Mouse (Mus musculus) inflammation-experienced regulatory T-cells, adult 6 months (primary cell): ENCODE results near the gene Mroh7. TPM values are rescaled to one million over a fixed set of nuclear protein-coding genes. Genes with fewer than 3 reads are reported as not detected.

Experiments
- ATAC-seq: one replicate; pipeline ENCODE4 v1.8.0; 2017
- polyA plus RNA-seq, 3 experiments: library from polyadenylated mRNA; unstranded; fragments of 100-300 nt; shearing (Covaris generic); gene quantifications; one replicate each; pipeline ENCODE4 v1.2.1; 2017

Mroh7 gene
- polyA plus RNA-seq, 3 experiments from 2014 or later = not detected

DNA sequence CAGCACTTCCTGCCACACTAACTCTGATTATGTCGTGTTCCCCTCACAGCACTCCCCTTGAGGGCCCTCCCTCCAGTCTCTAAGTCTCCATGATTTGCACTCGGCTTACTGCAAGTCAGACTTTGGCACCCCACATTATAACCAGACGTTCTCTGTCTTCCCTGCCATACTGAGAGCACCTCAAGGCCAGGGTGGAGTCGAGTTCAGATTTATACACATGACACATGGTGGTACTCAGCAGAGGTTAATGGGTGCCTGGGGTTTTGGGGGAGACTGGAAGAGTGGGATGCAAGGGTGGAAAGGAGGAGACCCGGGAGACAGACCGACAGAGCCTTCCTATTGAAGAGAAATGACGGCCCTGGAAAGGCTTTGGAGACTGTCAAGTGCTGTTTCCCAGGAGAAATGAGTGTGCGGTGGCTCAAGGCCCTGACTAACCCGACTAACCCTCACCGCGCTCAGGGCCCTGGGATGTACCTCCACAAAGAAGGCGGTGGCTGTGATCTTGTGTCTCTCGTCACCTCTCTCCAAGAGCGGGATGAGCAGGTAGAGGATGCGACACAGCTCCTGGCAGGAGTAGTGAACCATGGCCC is 36.8 kb downstream of the Mroh7 start:
- ATAC-seq = no peak

DNA sequence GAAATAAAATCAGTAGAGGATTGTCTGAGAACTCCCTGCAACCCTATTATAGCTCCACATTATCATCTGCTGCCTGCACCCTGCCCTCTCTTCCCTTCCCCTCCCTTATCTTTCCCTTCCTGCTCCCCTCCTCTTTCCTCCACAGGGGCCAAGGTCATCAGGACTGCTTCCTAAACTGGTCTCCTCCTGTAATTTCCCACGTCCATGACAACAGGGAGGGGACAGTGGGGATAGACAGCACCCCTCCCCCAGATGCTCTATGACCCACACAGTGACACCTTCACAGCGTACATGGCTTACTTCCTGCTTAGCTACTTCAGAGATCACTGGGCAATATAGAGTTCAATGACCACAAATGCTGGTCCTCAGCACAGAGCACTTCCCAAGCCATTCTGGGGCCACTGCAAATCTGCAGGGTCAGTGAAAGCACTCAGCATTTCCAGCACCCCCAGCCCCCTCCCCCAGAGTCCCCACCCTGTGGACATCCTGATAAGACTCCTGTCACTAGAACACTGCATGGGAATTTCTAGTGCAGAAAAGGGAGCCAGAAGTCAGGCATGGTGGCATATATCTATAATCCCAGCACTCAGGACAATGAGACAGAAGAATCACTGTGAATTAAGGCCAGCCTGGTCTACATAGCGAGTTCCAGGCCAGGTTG is 42.0 kb downstream of the Mroh7 start:
- ATAC-seq = no peak

DNA sequence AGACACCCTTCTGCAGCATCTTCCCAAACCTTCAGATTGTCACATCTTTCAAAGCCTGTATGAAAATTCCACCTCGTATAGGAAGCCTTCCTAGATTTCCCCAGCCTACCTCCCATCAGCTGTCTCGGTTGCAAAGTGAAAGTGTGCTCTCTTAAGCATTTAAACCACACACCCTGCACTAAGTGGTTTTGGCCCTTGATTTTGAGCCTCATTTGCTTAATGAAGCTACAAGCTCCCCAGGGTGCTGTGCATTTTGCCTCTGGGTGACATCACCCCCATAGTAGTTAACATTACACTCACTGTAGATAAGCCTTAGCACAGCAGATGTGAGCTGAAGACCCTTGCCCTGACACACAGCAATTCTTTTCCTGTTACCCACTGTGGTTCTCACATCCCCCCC is 49.8 kb downstream of the Mroh7 start:
- no peak for ATAC-seq

DNA sequence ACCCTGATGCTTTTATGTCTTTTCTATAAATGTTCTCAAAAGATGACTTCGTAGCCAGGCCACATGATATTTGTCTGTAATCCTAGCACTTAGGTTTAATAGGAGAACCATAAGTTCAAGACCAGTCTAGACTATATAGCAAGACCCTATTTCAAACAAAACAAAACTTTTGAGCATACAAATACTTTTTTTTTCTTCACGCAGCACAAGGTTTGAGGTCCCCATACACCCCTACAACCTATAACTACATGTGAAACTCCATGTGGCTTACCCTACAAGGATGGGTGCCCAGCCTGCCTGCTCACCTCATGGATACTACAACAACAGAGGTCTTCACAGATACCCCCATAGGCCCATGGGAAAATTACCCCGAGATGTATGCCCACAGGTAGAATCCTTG is 51.6 kb downstream of the Mroh7 start:
- ATAC-seq = no peak

DNA sequence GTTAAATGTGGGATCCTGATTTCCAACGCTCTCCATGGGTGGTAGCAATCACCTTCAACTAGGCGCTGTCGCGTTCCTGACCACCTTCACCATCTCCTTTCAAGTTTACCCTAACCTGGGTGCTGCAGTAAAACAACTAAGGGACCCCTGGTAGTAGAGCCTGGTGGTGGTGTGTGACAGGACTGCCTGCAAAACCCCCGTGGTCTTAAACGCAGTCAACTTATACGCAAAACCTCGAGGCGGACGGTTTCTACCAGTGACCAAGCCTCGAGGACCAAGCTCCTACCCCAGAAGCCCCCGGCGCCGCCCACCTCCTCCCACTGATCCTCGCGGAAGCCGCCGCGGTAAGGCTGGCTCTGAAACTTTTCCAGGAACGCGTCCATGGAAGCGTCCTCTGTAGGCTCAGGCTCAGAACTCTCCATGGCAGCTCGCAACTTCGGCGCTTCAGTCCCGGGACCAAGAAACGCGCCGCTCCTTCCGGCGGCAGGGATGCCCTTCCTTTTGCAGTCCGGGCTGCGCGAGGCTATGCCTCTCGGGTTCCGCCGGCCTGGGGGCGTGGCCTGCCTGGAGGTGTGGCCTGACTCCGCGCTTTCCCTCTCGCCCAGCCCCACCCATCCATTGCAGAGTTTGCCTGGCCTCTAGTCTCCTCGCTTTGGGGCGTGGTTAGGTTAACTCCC is 52.1 kb downstream of the Mroh7 start, which contains the start of gene Ttc4:
Gene Ttc4, minus strand, starts transcription at position 503 of the 677 bp plus-strand sequence.
- ATAC-seq = peak; percentile 99

DNA sequence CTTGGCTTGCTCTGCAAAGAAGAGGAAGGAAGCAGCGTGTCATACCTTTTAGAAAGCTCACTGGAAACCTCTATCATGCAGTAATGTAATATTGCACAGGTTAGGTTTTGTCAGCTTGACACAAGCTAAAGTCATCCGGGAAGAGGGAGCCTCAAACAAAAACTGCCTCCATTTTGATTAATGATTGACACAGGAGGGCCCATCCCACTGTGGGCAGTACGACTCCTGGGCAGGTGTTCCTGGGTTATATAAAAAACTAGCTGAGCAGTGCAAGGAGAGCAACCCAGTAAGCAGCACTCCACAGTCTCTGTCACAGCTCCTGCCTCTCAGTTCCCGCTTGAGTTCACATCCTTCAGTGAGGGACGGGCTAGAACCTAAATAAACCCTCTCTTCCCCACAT is 54.0 kb downstream of the Mroh7 start:
- no peak for ATAC-seq

DNA sequence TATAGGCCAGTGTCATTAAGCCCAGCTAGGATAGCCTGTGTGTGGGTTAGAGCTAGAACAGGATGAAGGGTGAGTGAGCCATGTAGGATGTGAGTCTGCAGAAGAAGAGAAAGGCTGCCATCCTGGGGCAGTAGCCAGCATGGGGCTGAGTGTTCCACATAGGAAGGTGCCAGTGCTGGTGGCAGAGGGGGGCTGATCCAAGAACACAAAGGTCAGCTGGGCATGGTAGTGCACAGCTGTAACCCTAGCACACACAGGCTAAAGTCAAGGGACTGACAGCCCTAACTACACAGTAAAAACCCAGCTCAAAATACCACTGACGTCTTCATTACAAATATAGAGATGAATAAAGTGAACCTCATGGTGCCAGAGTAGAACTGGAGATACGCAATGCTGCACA is 64.2 kb downstream of the Mroh7 start:
- no peak for ATAC-seq

DNA sequence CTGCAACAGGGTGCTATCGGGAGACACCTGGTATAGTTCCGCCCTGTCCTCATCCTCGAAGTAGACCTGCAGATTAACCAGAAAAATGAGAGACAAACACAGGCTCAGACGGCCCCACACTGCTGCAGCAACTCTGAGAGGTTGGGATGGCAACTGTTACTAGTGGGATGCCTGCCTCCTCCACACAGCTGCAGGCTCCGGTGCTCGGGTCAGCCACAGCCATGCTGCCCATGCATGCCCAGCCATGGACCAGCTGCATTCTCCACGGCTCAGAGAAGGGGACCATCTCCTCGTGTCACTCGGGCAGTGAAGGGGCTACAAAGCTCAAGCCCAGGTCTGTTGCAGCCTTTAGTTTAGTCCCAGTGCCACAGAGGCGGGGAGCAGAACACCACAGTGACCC is 65.1 kb downstream of the Mroh7 start:
- no peak for ATAC-seq

DNA sequence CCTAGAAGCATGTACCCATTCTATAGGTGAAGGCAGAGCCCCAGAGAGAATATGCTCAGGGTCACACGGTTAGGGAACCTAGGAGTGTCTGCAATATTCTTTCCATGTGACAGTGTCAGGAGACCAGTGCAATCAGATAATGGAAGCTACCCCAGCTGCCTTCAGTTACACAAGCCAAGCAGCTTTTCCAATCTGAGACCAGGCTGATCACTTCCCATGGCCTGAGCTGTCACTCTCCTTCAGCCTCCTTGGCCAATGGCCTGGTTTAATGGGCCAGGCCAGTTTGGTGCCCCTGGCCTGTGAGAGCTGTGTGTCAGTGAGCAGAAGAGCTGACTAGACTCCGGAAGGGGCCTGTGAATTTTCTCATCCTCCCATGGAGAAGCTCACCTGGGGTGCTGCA is 65.5 kb downstream of the Mroh7 start:
- ATAC-seq = no peak

DNA sequence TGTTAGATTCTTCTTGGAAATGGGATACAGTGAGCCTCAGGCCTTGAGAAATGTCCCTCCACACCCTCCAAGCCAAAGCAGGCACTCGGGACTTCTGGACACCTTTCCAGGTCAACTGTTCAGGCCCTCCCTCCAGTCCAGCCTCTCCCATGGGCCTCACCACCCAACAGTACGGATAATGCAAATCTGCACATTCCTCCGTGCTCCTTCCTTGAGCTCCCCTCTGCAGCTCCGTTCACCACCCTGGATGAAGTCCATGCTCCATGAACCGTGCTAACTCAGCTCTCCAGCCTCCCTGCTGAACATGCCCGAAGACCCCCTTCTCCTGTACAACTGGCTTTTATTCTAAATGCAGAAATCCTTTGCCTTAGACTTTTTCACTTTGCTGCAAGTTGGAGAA is 66.0 kb downstream of the Mroh7 start:
- ATAC-seq = no peak

DNA sequence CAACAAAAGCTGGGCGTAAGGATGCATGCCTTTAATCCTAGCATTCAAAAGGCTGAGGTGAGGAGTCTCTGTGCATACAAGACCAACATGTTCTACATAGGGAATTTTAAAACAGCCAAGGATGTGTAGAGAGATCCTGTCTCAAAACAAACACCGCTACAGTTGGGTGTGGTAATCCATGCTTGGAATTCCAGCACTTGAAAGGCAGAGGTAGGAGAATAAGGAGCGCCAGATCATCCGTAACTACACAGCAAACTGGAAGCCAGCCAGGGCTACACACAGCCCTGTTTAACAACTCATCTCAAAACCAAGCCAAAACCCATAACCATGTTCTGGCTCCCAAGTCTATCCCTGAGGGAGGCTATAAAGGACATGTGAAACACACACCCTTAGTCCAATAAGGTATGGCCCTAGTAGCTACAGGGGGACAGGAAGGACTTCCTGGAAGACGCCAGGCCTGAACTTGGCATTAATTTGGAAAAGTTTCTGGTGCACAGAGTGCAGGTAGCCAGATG is 66.7 kb downstream of the Mroh7 start:
- no peak for ATAC-seq

DNA sequence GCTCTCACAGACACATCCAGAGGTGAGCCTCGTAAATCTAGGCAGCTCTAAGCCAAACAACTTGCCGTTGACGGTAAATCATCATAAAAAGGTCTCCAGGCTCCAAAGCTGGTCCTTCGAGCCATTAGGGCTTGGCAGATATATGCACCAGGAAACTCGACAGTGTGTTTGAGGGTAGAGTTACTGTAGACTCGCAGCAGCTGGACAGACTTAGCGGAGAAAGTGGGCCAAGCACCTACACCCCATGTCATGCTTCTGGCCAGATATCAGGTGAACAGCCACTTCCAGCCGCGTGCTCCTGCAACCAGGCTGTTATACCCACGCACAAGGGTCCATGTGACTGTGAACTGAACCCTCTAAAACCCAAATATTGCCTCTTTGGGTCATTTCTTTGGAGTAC is 75.0 kb downstream of the Mroh7 start:
- no peak for ATAC-seq

DNA sequence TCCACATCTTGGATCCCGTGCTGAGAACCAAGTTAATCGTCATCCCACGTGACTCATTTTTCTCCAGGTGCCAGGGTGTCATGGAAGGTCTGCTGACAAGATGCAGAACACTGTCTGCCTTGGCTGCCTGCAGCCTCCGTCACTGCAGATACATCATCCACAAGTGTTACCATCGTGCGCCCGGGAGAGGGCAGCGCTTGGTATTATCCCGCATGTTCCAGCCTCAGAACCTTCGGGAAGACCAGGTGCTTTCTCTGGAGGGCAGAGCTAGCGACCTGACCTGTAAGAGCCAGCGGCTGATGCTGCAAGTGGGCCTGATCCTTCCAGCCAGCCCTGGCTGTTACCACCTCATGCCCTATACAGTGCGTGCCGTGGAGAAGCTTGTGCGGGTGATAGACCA is 77.7 kb downstream of the Mroh7 start:
- ATAC-seq = no peak

DNA sequence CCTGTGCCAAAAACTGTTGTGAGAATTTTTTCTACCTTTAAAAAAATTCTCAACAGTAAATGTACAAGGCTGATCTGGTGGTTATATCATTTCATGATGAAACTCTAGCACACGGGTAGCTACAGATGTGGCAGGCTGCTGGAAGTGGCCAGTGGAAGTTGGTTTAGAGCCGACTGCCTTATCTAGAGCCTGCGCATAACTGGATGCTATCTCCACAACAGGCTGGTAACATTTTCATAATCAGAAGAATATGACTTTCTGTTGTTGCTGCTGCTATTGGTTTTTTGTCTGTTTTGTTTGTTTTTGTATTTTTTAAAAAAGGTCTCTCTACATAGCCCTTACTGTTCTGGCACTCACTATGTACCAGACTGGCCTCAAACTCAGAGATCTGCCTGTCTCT is 78.2 kb downstream of the Mroh7 start:
- no peak for ATAC-seq

DNA sequence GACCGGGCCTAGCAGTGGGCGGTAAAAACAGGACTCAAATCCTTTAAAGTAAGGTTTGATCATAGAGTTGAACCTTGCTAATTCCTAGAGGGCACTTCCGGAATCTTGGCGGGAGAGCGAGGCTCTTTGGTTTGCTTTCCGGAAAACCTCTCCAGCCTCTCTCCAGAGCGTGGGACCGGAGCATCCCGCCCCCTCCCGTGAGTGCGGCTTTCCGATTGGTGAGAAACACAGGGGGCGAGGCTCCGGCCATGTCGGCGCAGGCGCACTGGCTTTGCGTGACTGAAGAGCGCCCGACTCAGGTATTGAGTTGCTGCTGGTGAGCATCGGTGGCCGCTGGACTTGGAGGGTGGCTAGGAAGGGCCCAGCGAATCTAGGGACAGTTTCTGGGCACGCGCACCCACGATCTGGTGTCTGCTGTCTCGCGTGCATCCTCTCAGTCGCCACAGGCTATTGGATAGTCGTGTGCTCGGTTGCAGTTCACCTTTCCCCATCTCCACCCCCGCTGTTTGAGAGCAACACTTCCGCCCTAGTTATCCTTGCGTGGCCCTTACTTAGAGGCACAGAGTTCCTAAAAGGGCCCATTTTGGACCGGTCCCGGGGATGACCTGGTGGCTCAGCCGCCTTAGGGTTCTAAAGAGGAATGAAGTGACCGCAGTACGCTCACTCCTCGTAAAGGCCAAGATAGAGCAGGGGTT is 79.7 kb downstream of the Mroh7 start, which contains the start of gene Pars2:
Gene Pars2, plus strand, starts transcription at position 237 of the 695 bp plus-strand sequence.
- peak; percentile 99 for ATAC-seq

DNA sequence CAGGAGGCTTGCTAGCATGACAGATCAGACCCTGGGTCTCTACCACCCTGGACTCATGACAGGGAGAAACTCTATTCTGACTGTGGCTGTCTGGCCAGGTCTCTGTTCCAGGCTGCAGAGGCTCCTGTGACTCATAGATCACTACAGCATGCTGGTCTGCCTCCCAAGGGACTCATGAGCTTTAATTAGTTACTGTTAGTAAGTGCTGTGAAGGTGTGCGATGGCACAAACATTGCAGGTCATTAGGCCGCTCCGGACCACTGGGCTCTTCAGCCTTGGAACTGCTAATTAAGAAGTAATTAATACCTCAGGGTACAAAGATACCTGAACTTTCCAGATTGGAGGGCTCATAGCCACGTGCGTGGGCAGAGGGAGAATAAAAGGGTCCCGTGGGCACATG is 83.6 kb downstream of the Mroh7 start:
- ATAC-seq = no peak

DNA sequence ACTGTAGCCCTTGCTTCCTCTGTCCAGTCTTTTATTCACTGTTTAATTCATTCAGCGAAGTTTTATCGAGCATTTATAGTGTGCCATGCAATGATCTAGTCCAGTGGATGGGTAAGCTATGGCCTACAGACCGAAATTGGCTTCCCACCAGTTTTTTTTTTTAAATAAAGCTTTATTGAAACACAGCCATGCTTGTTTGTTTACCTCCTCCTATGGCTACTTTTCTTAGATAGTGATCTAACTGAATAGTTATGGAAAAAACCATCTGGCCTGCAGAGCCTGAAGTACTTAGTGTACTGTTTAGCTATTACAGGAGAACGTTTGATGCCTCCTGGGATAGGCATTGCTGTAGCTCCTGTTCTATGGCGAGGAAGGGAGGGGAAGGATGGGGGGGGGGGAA is 84.9 kb downstream of the Mroh7 start:
- ATAC-seq = no peak

DNA sequence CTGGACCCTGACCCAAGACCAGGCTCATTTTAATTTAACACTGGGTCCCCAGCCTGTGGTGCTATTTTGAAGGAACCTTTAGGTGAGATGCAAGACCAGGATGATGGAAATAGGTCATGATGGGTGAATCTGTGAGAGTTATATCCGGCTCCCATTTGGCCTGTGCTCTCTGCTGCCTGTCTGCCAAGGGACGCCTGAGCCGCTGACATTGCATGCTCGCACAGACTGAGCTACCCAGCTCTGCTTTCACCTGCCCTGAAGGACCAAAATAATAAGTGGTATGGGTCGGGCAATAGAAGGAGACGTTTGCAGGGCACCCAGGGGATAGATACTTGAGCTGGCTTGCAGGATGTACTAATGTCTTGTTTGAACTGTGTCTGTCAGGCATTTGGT is 86.5 kb downstream of the Mroh7 start:
- ATAC-seq = no peak

DNA sequence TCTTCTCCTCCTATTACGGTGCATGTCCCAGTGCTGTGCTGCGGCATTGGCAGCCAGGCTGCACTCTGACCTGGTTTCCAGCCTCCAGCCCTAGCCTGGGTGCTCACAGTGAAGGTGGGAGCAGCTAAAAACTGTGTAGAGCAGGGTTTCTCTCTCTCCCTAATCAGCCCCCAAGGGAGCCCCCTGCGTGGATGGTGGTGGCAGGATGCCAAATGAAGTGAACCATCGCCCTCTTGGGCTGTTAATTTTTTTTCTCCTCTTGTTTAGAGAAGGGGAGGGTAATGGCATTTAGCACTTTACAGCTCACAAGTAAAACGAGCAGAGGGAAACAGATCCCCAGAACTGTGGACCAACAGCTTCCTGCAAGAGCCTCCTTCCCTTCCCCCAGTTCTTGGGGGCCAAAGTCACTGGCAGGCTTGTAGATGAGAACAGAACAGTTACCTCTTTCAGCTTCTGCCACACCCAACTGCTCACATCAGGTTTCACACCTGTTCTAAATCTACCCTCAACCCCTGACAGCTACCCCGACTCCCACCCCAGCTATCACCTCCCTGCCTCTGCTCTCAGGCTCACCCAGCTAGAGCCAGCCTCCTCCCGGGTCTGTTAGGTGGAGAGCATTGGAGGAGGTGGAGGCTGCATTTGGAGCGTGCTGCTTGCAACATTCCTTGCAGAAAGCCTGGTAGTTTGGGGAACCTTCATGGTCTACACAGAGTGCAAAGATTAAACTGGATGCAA is 87.1 kb downstream of the Mroh7 start:
- ATAC-seq = no peak

DNA sequence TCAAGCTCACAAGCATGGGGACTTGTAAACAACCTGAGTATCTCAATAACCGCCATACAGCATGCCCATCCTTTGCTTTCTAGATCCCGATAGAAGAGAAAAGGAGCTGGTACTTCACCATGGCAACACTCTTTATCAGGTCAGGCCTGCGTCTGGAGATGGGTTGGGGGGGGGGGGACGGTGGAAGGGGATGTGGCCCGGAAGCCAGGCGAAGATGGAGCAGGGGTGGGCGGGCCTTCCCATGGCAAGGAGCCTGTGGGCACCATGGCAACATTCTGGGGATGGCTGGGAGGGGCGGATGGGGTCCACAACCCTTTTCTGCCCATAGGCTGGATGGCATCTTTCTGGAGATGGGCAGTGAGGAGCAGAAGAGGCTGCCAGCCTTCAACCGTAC is 96.6 kb downstream of the Mroh7 start:
- no peak for ATAC-seq

DNA sequence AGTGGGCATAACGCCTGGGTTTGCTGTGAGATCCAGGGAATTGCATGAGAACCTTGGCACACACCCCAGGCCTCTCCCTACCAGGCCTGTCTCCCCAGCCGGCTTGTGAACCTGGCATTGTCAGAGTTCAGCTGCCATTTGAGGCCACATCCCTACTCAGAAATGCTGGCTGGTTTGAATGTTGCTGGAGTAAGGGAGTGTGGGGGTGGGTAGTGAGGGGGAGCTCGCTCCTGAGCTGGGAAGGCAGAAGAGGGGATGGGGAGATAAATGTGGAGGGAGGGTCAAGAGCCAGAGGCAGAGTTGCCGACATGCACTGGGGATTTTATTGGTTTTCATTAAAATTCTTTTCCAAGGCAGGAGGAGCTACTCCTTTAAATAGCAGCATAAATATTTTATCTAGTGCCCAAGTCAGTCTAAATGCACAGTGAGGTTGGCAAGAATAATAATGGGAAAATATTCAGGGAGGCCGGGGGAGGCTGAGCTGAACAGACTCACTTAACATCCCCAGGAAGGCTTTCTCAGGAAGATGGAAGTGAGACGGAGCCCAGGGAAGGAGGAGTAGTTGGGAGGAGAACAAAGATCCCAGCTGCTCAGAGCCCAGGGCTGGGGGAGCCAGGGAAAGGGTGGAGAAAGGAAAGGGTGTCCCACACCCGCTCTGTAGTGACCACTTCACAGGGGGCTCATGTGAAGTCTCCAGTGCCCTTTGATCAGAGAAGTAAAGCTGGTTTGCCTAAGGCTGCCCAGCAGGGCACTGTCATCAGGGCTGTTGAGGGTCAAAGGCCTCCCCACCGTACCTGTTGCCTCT is 97.2 kb downstream of the Mroh7 start:
- ATAC-seq = no peak

DNA sequence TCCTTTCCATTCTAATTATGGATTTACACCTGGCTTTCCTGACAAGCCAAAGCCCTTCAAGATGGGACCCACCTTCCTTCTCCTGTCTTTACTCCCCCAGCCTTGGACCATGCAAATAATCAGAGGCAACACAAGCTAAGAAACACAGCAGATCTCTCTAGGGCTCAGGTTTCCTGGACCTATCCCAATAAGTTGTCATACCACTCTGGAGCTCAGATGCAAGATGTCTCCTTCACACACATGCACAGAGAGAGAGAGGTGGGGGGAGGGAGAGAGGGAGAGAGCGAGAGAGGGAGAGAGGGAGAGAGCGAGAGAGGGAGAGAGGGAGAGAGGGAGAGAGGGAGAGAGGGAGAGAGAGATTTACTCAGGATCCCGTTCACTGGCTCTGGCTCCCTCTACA is 98.4 kb downstream of the Mroh7 start:
- no peak for ATAC-seq
